Mouse (Mus musculus) CD8-positive naive resting alpha-beta T cell, adult 57 days (primary cell): ENCODE measurements around the gene Nde1. TPM values are rescaled to one million over a fixed set of nuclear protein-coding genes. Genes with fewer than 3 reads are reported as not detected.

Experiments
- total RNA-seq: library from RNA; stranded (reverse); gene quantifications from one replicate; pipeline ENCODE4 v1.2.4, GENCODE M21; 2023

Nde1 gene
- total RNA-seq: 40.4 TPM

GRCm38 (mm10) chr16:14162988-14163416 is at the start of gene Nde1, which contains the start of gene Marf1:
TSS of gene Nde1 (plus strand) at chr16:14163275.
TSS of gene Marf1 (minus strand) at chr16:14163351.

Other genes with a start within 250 kb of the Nde1 start
- gene 2900011O08Rik, start 176.7 kb upstream of the Nde1 start, total RNA-seq: not detected
- gene Ifitm7, start 176.4 kb upstream of the Nde1 start, total RNA-seq: not detected
- 62.5 TPM for gene Marf1, start 76 bp downstream of the Nde1 start, total RNA-seq
- not detected for gene Myh11, start 128.1 kb downstream of the Nde1 start, total RNA-seq
- gene Fopnl, start 154.1 kb downstream of the Nde1 start, total RNA-seq: 44.0 TPM
- 50.7 TPM for gene Abcc1, start 198.3 kb downstream of the Nde1 start, total RNA-seq